Mouse (Mus musculus) gastrocnemius, postnatal 36 days (tissue): ENCODE results near the gene Rin2. TPM values are rescaled to one million over a fixed set of nuclear protein-coding genes. Genes with fewer than 3 reads are reported as not detected.

ENCODE experiments used
- DNase-seq, 2 experiments: peaks; one replicate each; pipeline ENCODE4 v3.0.0; 2022
- intact Hi-C: fragments of 180-260 bp; cut with DNase I; formaldehyde crosslinking; loops from one replicate; pipeline ENCODE4 v1.15.1; 2025
- total RNA-seq, 2 experiments: library from RNA; stranded (reverse); gene quantifications; 2 replicates each; pipeline ENCODE4 v1.2.3; 2021

The Rin2 gene
- total RNA-seq, 2 experiments from 2014 or later, result 10.2 to 11.5 TPM

GRCm38 (mm10) chr2:145822013-145822782 is 147.2 kb downstream of the Rin2 start:
- intact Hi-C loops, result no loop called here
- no peak for DNase-seq

DNA sequence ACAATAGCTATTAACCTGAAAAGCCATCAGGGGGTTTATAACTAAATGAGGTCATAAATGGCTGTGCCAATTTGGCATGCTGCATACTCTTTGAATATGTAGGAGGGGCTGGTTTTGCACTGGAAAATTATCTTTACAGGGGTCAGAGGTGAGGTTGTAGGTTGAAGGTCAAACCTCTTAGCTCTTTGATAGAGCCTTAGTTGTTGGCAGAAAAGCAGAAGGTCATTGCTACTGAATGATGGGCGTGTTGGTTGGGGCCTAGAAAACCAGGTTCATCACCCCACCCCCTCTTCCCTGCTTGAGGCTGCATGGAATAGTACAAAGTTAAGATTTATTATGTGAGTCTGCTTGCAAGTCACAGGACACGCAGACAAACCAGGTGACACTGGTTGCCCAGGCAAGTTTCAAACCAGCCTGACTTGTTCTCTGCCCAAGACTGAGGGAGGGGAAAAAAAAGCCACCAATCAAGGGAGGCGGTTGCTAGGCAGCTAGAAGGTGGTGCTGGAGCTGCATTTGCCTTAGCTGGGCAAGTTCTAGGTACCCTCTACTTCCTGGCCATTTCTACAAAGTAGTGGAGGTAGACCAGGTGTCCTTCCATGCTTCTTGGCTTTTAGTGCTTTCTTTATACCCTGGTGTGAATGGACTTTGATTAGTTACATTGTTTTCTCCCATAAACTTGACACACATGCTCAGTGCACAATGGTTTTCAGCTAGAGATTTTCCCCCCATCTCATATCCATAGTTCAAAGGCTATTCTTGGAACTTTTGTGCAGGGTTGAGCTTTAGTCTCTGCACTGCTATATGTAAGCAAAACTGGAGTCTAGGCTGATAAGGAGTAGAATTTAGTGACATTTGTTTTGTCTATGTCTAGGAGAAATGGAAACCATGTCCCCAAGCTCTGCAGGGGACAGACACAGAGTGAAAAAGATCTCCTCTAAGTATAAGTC is 148.0 kb downstream of the Rin2 start:
- DNase-seq, result no peak
- intact Hi-C loops, result no loop called here

DNA sequence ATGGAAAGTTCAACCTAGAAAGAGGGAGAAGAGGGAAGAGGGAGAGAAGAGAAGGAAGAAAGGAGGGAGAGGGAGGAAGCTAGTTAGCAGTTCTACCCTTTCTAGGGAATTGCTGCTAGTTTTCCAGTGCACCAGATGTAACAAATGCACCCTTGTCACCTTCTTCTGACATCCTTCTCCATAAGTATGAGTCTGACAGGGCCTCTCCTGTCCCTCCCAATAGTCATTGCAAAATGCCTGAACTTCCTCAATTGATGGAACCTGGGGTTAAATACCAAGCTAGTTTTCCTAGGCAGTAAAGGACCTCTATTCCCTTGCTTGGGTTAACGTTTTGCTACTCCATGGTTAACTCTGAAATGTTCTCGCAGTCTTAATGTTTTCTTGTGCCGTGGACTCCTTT is 149.7 kb downstream of the Rin2 start:
- intact Hi-C loops, result no loop called here
- no peak for DNase-seq

GRCm38 (mm10) chr2:145825221-145825620 is 150.2 kb downstream of the Rin2 start:
- no peak for DNase-seq
- intact Hi-C loops, result no loop called here

DNA sequence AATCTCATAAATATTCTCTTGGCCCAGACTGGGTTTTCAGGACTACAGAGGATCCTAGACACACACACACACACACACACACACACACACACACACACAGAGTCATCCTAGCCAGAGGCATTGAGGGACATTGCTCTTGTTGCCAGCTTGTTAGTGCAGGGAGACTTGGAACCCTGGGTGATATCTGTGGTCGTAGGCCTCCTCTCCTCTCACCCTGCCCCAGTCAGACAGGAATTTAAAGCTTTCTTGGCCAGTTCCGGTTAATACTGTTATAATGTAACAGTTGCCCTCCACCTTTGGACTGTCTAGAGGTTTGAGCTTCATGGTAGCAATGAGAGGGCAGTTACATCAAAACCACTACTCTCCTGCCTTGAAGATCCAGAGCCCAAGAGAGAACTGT is 152.9 kb downstream of the Rin2 start:
- intact Hi-C loops, result no loop called here
- no peak for DNase-seq

GRCm38 (mm10) chr2:145828603-145829002 is 153.6 kb downstream of the Rin2 start:
- intact Hi-C loops, result no loop called here
- no peak for DNase-seq

DNA sequence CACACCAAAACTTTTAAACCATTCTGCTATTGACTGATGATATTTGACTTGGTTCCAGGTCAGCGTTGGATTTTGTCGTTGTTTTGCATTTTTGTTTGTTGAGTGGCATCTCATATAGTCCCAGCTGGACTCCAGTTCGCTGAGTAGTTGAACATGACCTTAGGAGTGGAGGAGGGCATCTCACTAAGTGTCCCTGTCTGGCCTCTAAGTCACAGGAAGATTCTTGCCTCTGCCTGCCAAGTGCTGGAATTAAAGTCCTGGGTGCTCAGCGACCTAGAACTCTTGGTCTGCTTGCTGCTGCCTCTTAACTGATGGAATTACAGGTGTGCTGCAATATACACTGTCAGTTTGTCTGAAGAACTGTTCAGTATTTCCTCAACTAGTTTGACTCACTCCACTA is 154.2 kb downstream of the Rin2 start:
- intact Hi-C loops, result no loop called here
- no peak for DNase-seq

DNA sequence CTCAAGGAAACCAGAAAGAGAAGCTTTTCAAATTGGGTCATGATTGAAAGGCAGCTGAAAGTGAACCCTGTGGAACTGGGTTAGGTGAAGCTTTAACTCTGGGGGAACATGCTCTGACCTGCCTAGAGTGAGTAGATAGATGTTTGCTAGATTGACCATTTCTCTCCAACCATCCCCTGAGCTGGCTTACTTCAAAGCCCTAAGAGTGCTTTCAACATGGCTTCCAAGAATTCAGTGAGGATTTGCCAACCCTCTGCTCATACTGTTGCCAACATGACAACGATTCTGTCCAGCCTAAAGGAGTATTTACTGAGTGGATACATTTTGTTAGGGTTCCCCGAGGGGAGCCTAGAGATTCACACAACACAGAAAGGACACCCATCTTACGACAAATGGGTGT is 155.4 kb downstream of the Rin2 start:
- intact Hi-C loops, result no loop called here

GRCm38 (mm10) chr2:145831949-145832835 is 157.2 kb downstream of the Rin2 start:
- DNase-seq, result peak; percentile 35 to 38
- intact Hi-C loops, result no loop called here

More for the DNA sequence above, 155.4 kb downstream of the Rin2 start:
- no peak for DNase-seq

DNA sequence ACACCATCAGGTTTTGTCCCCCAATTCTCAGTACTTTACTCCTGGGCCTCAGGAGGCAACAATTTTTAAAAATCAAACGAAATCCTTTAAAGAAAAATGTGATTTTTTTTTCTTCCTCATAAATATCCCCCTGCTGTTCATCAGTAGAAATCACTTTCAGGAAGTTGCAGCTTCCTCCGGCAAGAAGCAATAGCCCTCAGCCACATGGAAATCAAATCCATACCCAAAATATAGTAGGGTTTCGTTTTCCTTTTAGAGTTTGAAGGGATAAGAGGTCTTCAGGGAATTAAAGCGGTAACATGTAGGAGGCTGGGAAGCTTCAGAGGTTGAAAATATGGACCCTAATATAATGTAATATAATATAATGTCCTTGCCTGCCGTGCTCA is 157.8 kb downstream of the Rin2 start:
- intact Hi-C loops, result no loop called here
- no peak for DNase-seq

GRCm38 (mm10) chr2:145833341-145833740 is 158.3 kb downstream of the Rin2 start:
- DNase-seq, result no peak
- intact Hi-C loops, result no loop called here

GRCm38 (mm10) chr2:145835920-145836319 is 160.9 kb downstream of the Rin2 start:
- intact Hi-C loops, result no loop called here
- no peak for DNase-seq

GRCm38 (mm10) chr2:145838675-145839074 is 163.7 kb downstream of the Rin2 start:
- intact Hi-C loops, result no loop called here
- DNase-seq, result no peak

- no peak for DNase-seq
- intact Hi-C loops, result no loop called here
Measured at GRCm38 (mm10) chr2:145839565-145840315, 164.7 kb downstream of the Rin2 start.

DNA sequence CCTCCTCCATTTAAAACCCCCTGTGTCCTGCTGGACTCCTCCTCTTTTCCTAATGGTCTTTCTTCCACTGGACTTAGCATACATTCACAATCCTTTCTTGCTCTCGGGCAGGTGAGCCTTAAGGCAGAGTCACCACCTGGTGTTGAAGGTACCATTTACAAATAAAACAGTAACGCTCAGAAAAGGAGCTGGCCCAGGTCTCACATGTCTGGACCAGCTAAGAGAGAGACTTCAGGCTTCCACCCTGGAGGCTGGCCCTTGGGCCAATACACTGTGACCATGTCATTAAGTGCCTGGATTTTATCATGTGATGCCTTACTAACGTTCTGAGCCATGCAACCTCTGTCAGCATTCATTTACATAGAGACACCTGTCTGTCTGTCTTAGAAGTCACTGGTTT is 165.3 kb downstream of the Rin2 start:
- no peak for DNase-seq
- intact Hi-C loops, result no loop called here

DNA sequence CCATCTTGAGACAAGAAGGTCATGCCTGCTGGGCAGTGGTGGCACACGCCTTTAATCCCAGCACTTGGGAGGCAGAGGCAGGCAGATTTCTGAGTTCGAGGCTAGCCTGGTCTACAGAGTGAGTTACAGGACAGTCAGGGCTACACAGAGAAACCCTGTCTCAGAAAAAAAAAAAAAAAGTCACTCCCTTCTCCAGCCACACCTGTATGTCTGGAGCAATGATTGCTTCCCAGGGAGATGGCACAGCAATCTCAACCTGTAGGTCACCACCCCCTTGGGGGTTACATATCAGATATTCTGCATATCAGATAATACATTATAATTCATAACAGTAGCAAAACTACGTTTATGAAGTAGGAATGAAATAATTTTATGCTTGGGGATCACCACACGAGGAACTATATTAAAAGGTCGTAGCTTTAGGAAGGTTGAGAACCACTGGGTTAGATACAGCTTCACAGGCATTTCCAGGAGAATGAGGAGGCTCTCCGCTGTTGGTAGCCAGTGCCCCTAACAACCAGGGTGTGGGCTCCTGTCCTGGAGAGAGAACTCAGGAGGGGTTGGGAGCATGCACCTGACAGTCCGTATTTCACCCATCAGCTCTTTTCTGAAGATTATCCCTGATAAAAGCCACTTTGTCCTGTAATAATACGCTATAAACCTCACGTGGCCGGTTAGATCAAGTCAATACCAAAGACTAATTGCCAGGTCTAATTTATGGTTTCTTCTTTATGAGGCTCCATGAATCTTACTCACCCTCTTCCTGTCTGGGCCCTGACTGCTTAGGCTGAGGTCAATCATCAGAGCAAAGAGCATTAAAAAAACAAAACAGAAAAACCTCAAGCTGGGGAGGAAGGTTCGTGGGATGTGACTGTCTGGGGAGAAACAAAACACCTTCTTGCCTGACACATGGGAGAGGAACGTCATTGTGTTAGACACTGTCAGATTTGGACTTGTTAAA is 166.2 kb downstream of the Rin2 start:
- intact Hi-C loops, result no loop called here
- no peak for DNase-seq

- intact Hi-C loops, result no loop called here
- DNase-seq, result no peak
Measured at GRCm38 (mm10) chr2:145843322-145843721, 168.3 kb downstream of the Rin2 start.

GRCm38 (mm10) chr2:145846595-145846994 is 171.6 kb downstream of the Rin2 start:
- DNase-seq, result no peak
- intact Hi-C loops, result no loop called here
